Mouse (Mus musculus) liver, adult 2 months (tissue): ENCODE measurements around the gene Mphosph6. TPM values are rescaled to one million over a fixed set of nuclear protein-coding genes. Genes with fewer than 3 reads are reported as not detected.

Experiments
- DNase-seq: peaks from one replicate; pipeline ENCODE4 v3.0.0-alpha.2; 2011; ENCODE audit warnings: low read depth, low spot score; ENCODE audit errors: extremely low read depth
- H3K27ac ChIP-seq: fragments of 200-500 bp; replicated peaks from 2 replicates; pipeline ENCODE4 v1.5.1; 2012; ENCODE audit warnings: low read depth, mild to moderate bottlenecking, control low read depth, inconsistent platforms, low read length; ENCODE audit not compliant: insufficient read depth
- H3K27me3 ChIP-seq: fragments of 200-500 bp; 2 replicates; pipeline ENCODE4 v1.6.1; 2012; ENCODE audit warnings: mild to moderate bottlenecking, moderate library complexity, low read length, inconsistent platforms; ENCODE audit not compliant: control insufficient read depth, insufficient read depth
- H3K36me3 ChIP-seq: fragments of 200-500 bp; 2 replicates; pipeline ENCODE4 v1.6.1; 2012; ENCODE audit warnings: low read length, inconsistent platforms; ENCODE audit not compliant: control insufficient read depth, insufficient read depth
- H3K4me1 ChIP-seq: fragments of 200-500 bp; 2 replicates; pipeline ENCODE4 v1.6.1; 2011; ENCODE audit warnings: low read length; ENCODE audit not compliant: control insufficient read depth, insufficient read depth
- H3K4me3 ChIP-seq: fragments of 200-500 bp; 2 replicates; pipeline ENCODE4 v1.5.1; 2011; ENCODE audit warnings: low read depth, mild to moderate bottlenecking, control low read depth, low read length, moderate library complexity; ENCODE audit not compliant: insufficient read depth
- H3K79me2 ChIP-seq: fragments of 200-500 bp; 2 replicates; pipeline ENCODE4 v1.6.1; 2012; ENCODE audit warnings: inconsistent platforms, mild to moderate bottlenecking, low read length, moderate library complexity; ENCODE audit not compliant: control insufficient read depth, insufficient read depth
- H3K9ac ChIP-seq: fragments of 200-500 bp; 2 replicates; pipeline ENCODE4 v1.6.1; 2012; ENCODE audit warnings: low read depth, mild to moderate bottlenecking, control low read depth, inconsistent platforms, low read length
- CTCF ChIP-seq: fragments of 200-500 bp; IDR thresholded peaks from 2 replicates; pipeline ENCODE4 v1.5.1; 2011; ENCODE audit warnings: low read depth, low read length, control low read depth
- POLR2A ChIP-seq: fragments of 200-500 bp; IDR thresholded peaks from 2 replicates; pipeline ENCODE4 v1.6.1; 2011; ENCODE audit warnings: low read length, control low read depth; ENCODE audit not compliant: insufficient read depth; ENCODE audit errors: extremely low read depth
- WGBS: fragments of 180-500 bp; shearing (Covaris S2); methylation state at CpG from one replicate; pipeline ENCODE4 v1.1.7; 2018; 5-methylcytosine and 5-hydroxymethylcytosine counted together
- polyA plus RNA-seq: library from polyadenylated mRNA; depleted of rRNA; stranded (reverse); fragments of >200 nt; gene quantifications from 2 replicates; pipeline ENCODE4 v1.2.3, GENCODE M21; 2012; rRNA removed
- total RNA-seq: library from RNA; depleted of rRNA; stranded (reverse); fragments of >200 nt; gene quantifications from 2 replicates; pipeline ENCODE4 v1.2.3, GENCODE M21; 2014; rRNA removed

The Mphosph6 gene
- 3.2 and 3.4 TPM in 2 replicates for total RNA-seq
- polyA plus RNA-seq, result 0.92 and 1.2 TPM in 2 replicates

DNA sequence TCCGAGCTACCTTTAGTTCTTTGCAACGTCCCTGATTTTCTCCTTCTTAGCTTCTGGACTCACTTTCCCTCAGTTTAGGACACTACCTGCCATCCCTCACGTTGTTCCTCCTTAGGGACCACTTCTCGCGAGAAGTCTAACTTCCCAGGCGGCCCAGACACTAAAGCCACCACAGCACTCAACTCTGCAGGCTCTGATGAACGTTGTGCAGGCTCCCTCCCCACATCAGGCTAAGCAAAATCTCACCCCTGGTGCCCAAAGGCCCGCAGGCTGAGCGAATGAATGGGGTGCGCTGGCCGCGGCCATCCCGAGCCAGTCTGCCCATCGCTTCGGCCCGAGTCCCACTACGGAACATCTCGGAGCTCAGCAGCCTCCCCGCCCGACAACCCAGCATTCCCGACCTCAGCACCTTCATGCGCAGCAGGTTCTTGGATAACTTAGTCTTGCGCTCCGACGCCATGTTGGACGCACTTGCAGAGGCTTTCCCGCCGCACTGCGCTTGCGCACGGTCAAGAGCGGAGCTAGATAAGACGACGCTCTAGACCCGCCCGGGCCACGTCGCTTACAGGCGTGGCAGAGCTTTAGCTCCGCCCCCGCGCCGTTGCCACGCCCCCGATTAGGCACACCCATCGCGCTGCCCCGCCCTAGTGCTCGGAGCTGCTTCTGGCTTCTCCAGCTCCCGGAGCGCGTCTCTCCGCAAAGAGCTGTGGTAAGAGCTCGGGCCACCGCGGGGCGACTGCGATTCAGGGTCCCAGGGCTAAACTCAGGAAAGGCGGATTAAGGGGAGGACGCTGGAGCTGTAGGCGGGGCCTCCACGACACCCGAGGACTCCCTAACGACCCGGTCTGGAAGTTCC, at the start of gene Mphosph6:
Gene Mphosph6, minus strand, starts transcription at position 501 of the 856 bp plus-strand sequence.
- under 1% methylated on average over 65 of the region's 65 CpGs for WGBS
- peak; percentile 88 for DNase-seq
- H3K79me2 ChIP-seq, result no peaks in the 10 kb centered on the region
- no peaks in the 10 kb centered on the region for H3K36me3 ChIP-seq
- peak within 1 kb of the TSS; percentile 72 for H3K4me3 ChIP-seq
- peak within 1 kb of the TSS; percentile 62 for H3K9ac ChIP-seq
- peaks cover 5% of the 10 kb centered on the region for H3K4me1 ChIP-seq
- H3K27me3 ChIP-seq, result no peaks in the 10 kb centered on the region
- H3K27ac ChIP-seq, result peak within 1 kb of the TSS; percentile 22
- TF ChIP-seq POLR2A (peak; percentile 30; the same call in 1 of the 2 replicates), CTCF (peak; percentile 19; the same call in 1 of the 2 replicates)

DNA sequence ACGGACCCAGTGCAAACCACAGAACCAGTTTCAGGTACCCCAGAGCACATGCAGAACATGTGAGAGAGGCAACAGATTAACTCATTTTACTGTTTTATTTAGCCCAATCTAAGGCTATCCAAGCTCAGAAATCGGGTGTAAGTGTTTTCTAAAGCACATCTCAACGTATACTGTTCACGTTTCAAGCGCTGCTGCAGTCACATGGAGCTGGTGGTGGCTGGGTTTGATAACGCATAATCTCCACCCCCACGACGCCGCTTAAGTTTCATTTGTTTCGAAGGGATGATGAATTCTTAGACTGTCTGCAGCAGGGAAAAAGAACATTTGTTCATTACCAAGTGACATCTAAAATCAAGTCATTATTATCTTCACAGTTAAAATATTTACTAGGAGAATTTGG, 48.7 kb upstream of the Mphosph6 start:
- TF ChIP-seq POLR2A (no peak), CTCF (no peak)
- no peak overlapping the region for H3K4me3 ChIP-seq
- H3K9ac ChIP-seq, result no peak overlapping the region
- DNase-seq, result no peak
- no peak overlapping the region for H3K27ac ChIP-seq
- WGBS, result 77% methylated on average over 10 of the region's 10 CpGs
- no peaks in the 10 kb centered on the region for H3K79me2 ChIP-seq
- H3K4me1 ChIP-seq, result no peaks in the 10 kb centered on the region
- no peaks in the 10 kb centered on the region for H3K27me3 ChIP-seq
- no peaks in the 10 kb centered on the region for H3K36me3 ChIP-seq

DNA sequence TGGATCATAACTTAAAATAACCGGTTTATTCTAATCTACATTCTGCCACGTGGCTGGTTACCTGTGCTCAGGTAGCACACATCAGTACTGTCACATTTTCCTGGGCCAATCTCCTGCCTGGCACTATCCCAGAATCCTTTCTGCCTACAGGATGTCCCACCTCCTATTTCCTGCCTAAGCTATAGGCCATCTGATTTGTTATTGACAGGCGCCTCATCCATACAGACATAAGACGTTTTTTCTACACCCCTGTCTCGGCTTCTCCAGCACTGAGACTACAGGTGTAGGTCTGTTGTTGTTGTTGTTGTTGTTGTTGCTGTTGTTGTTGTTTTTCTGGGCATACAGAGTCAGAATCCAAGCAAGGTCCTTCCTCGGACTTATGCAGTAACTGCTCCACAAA, 46.1 kb upstream of the Mphosph6 start:
- no peak for TF ChIP-seq CTCF
- TF ChIP-seq POLR2A, result no peak
- Histone ChIP-seq H3K27ac (no peak overlapping the region), H3K4me1 (no peaks in the 10 kb centered on the region), H3K27me3 (no peaks in the 10 kb centered on the region), H3K4me3 (no peak overlapping the region), H3K36me3 (no peaks in the 10 kb centered on the region), H3K79me2 (no peaks in the 10 kb centered on the region), H3K9ac (no peak overlapping the region)
- 89% methylated on average over 6 of the region's 6 CpGs for WGBS
- no peak for DNase-seq

DNA sequence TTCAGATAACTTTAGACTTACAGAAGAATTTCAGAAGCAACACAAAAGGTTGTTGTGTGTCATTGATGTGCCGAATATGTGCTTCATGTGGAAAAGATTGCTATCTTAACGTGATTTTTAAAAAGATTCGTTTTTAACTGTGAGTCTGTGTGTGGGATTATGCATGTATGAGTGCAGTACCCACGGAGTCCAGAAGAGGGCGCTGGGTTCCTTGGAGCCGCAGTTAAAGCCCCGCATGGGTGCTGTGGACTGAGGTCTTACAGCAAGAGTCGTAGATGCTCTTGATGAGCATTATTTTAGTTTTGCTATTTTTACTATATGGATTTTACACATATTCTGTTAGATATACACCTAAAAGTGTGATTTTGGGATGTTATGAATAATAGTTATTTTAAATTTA, 42.0 kb upstream of the Mphosph6 start:
- no peak for DNase-seq
- Histone ChIP-seq H3K9ac (no peak overlapping the region), H3K79me2 (no peaks in the 10 kb centered on the region), H3K27ac (no peak overlapping the region), H3K4me1 (no peaks in the 10 kb centered on the region), H3K27me3 (no peaks in the 10 kb centered on the region), H3K4me3 (no peak overlapping the region), H3K36me3 (no peaks in the 10 kb centered on the region)
- WGBS, result 85% methylated on average over 8 of the region's 8 CpGs
- TF ChIP-seq POLR2A (no peak), CTCF (peak; percentile 14; the same call in 1 of the 2 replicates)

DNA sequence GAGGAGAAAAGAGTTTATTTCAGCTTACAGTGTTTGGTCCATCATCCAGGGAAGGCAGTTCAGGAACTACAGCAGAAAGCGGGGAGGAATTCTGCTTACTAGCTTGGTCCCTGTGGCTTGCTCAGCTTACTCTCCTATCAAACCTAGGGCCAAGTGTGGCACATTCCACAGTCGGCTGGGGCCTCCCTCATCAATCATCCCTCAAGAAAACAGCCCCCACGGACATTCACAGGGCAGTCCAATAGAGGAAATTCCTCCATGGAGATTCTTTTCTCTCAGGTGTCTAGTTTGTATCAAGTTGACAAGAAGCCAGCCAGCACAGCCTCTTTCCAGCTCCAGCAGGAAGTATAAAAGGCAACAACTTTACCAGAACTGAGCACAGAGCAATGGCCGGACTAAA, 11.8 kb upstream of the Mphosph6 start:
- Histone ChIP-seq H3K36me3 (no peaks in the 10 kb centered on the region), H3K27me3 (no peaks in the 10 kb centered on the region), H3K9ac (no peak overlapping the region), H3K27ac (no peak overlapping the region), H3K4me3 (no peak overlapping the region), H3K79me2 (no peaks in the 10 kb centered on the region), H3K4me1 (no peaks in the 10 kb centered on the region)
- 64% methylated on average over 4 of the region's 4 CpGs for WGBS
- TF ChIP-seq POLR2A, result no peak
- DNase-seq, result no peak

DNA sequence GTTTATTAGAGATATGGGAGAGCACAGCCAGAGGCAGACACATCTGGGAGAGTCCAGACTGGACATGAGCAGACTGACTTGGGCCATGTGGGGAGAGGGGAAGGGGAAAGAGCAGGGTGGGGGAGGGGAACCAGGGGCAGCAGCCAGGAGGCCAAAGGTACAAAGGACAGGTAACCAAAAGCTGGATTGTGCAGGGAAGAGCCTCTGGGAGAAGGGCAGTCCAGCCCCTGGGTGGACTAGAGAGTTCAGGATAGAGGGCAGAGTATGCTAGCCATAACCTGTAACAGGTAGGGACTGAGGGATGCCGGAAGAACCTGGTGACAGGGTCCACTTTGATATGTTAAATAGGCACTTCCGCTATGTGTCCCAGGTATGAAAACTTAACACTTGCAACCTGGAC, 8.9 kb upstream of the Mphosph6 start:
- 66% methylated on average over 2 of the region's 2 CpGs for WGBS
- no peaks in the 10 kb centered on the region for H3K79me2 ChIP-seq
- no peak for DNase-seq
- no peak overlapping the region for H3K9ac ChIP-seq
- H3K36me3 ChIP-seq, result no peaks in the 10 kb centered on the region
- no peaks in the 10 kb centered on the region for H3K4me1 ChIP-seq
- TF ChIP-seq CTCF (no peak), POLR2A (no peak)
- H3K4me3 ChIP-seq, result no peak overlapping the region
- no peak overlapping the region for H3K27ac ChIP-seq
- no peaks in the 10 kb centered on the region for H3K27me3 ChIP-seq
